Mouse (Mus musculus) stomach, postnatal 0 days (tissue): ENCODE results near the gene U90926.

ENCODE experiments used
- CTCF ChIP-seq: IDR thresholded peaks from 2 replicates; pipeline ENCODE4 v1.5.1; 2016; ENCODE audit warnings: antibody characterized with exemption, low read depth, mild to moderate bottlenecking, moderate library complexity
- EP300 ChIP-seq: optimal IDR thresholded peaks from 2 replicates; pipeline ENCODE3; 2016; ENCODE audit warnings: antibody characterized with exemption

- TF ChIP-seq CTCF: no peak
- no peak for TF ChIP-seq EP300
These were observed 12.6 kb upstream of the U90926 start for GRCm38 (mm10) chr5:92227782-92228181.
